ENCODE assay signal across 23 mouse cellular contexts in genomic region chr19:16446612-16447011, GRCm38 (mm10). TPM values are rescaled to one million over a fixed set of nuclear protein-coding genes. Genes with fewer than 3 reads are reported as not detected.
DNase-seq lines count a peak whose midpoint lies in the region; ATAC-seq lines count a peak whose summit lies in the region.
"Had no signal": no experiment of that assay in that cellular context is flagged by ENCODE, and none has a peak within 500 bp of the region (broad histone marks: within the 10 kb centered on the region; RNA-seq: fewer than 3 reads in every experiment).

No protein-coding gene starts in this region.

- H3K4me2 ChIP-seq in forebrain, embryonic 16.5 days (ENCODE audit: low read length): no peak overlapping the region
- no peak overlapping the region for H3K4me2 ChIP-seq in forebrain, embryonic 15.5 days (replicated peaks)
- H3K4me2 ChIP-seq: heart, embryonic 11.5 days; hindbrain, embryonic 13.5 days had no signal

- H3K4me3 ChIP-seq in forebrain, embryonic 16.5 days (replicated peaks; ENCODE audit: low read length): no peak overlapping the region
- H3K4me3 ChIP-seq in forebrain, embryonic 15.5 days: no peak overlapping the region
- H3K4me3 ChIP-seq: forebrain, embryonic 10.5 days; gastrocnemius, adult 2 months; hindbrain, embryonic 13.5 days had no signal

- H3K36me3 ChIP-seq in forebrain, embryonic 16.5 days (ENCODE audit: control insufficient read depth, insufficient read depth): no peaks in the 10 kb centered on the region
- no peaks in the 10 kb centered on the region for H3K36me3 ChIP-seq in forebrain, embryonic 15.5 days
- H3K36me3 ChIP-seq: forebrain, embryonic 10.5 days; hindbrain, embryonic 13.5 days had no signal

- intact Hi-C loops in left cerebral cortex, postnatal 14 days (cut with DNase I): no loop called here

- no peaks in the 10 kb centered on the region for H3K27me3 ChIP-seq in forebrain, embryonic 16.5 days (replicated peaks; ENCODE audit: control insufficient read depth, insufficient read depth, low read length)
- H3K27me3 ChIP-seq in forebrain, embryonic 15.5 days: no peaks in the 10 kb centered on the region
- H3K27me3 ChIP-seq: hindbrain, embryonic 13.5 days had no signal

- no peaks in the 10 kb centered on the region; the same call in 1 of the 2 replicates for H3K4me1 ChIP-seq in forebrain, embryonic 16.5 days (replicated peaks; ENCODE audit: control insufficient read depth, insufficient read depth, low read length)
- H3K4me1 ChIP-seq in forebrain, embryonic 15.5 days: no peaks in the 10 kb centered on the region
- H3K4me1 ChIP-seq: forebrain, embryonic 10.5 days had no signal

- no peak overlapping the region for H3K9ac ChIP-seq in forebrain, embryonic 16.5 days (replicated peaks; ENCODE audit: low read depth, low read length)
- H3K9ac ChIP-seq in forebrain, embryonic 15.5 days (replicated peaks): no peak overlapping the region
- H3K9ac ChIP-seq: hindbrain, embryonic 13.5 days had no signal

- no peak overlapping the region for H3K27ac ChIP-seq in forebrain, embryonic 16.5 days (ENCODE audit: low read length)
- H3K27ac ChIP-seq in forebrain, embryonic 15.5 days (replicated peaks): no peak overlapping the region
- H3K27ac ChIP-seq: forebrain, embryonic 10.5 days; gastrocnemius, adult 2 months; hindbrain, embryonic 13.5 days; hindbrain, postnatal 0 days had no signal

- 88% methylated on average over 6 of the region's 6 CpGs for WGBS in forebrain, embryonic 16.5 days
- 86% methylated on average over 6 of the region's 6 CpGs for WGBS in forebrain, embryonic 15.5 days

- 0 out of 2 replicates have a peak, but pooled peaks have one; percentile 33 for ATAC-seq in forebrain, embryonic 16.5 days
- ATAC-seq in forebrain, embryonic 15.5 days (replicated peaks): no peak
- ATAC-seq: activated CD4-positive, CD25-positive, alpha-beta regulatory T cell, adult 4 months; forebrain, embryonic 14.5 days; hindbrain, postnatal 0 days; inflammation-experienced regulatory T-cells, adult 6 months had no signal

- H3K9me3 ChIP-seq in forebrain, embryonic 16.5 days (ENCODE audit: control insufficient read depth, low read length): no peaks in the 10 kb centered on the region
- H3K9me3 ChIP-seq in forebrain, embryonic 15.5 days: no peaks in the 10 kb centered on the region
- H3K9me3 ChIP-seq: forebrain, embryonic 10.5 days; hindbrain, embryonic 13.5 days had no signal

- peak; percentile 11 to 43 for DNase-seq in left cerebral cortex, postnatal 14 days (ENCODE audit: low spot score in 2 of 2)
- DNase-seq in left cerebral cortex, adult 8-10 months (ENCODE audit: low spot score in 2 of 2): no peak
- peak; percentile 8 for DNase-seq in right cerebral cortex, postnatal 14 days
- no peak for DNase-seq in right cerebral cortex, postnatal 4 days
- peak; percentile 5 for DNase-seq in telencephalon, adult 2 months (ENCODE audit: low read depth, low spot score)
- DNase-seq in cerebellum, postnatal 25 days: no peak
- DNase-seq: adrenal gland, postnatal 10 days; adrenal gland, postnatal 36 days; cerebellum, adult 11-12 months; cerebellum, adult 8-10 months; cerebellum, postnatal 10 days; gastrocnemius, adult 2 months; gastrocnemius, postnatal 14 days; heart, adult 11 months had no signal

RNA-seq across cellular contexts. Expression of gene Gna14, which starts 11.1 kb away (rescaled TPM):
- polyA plus RNA-seq in forebrain, embryonic 16.5 days (2015; fragmentation: Nextera tagmentation; extraction: Ambion mirVana): 1.1 and 1.3 TPM in 2 replicates
- 1.3 TPM in 2 replicates for polyA plus RNA-seq in forebrain, embryonic 15.5 days (2015; fragmentation: Nextera tagmentation; extraction: Ambion mirVana)
- under 1 TPM; 0.33 to 0.40 TPM for total RNA-seq in left cerebral cortex, postnatal 14 days (2021)
- under 1 TPM; 0.39 to 0.50 (median 0.44) TPM for total RNA-seq in left cerebral cortex, adult 8-10 months (2022)

Comparison
In these comparisons a context has a peak if more than half of its experiments do, and no peak if none do; other contexts are left out.
1. DNase-seq: peak in left cerebral cortex, postnatal 14 days (2 of 2), right cerebral cortex, postnatal 14 days (single experiment) and telencephalon, adult 2 months (single experiment); none in left cerebral cortex, adult 8-10 months (0 of 2), right cerebral cortex, postnatal 4 days (single experiment) and cerebellum, postnatal 25 days (0 of 2).